Mouse (Mus musculus): ENCODE results near the gene Padi1. TPM values are rescaled to one million over a fixed set of nuclear protein-coding genes. Genes with fewer than 3 reads are reported as not detected.

Padi1 gene
- polyA plus RNA-seq, 1 experiment from 2014 or later, result 0.12 TPM

Other genes with a start within 250 kb of the Padi1 start
- gene Arhgef10l, start 179.8 kb downstream of the Padi1 start, polyA plus RNA-seq (2014; fragmentation: Nextera tagmentation; extraction: Ambion mirVana), result 18.7 and 24.6 TPM in 2 replicates
- gene Rcc2, start 145.2 kb downstream of the Padi1 start, polyA plus RNA-seq (2014; fragmentation: Nextera tagmentation; extraction: Ambion mirVana), result 21.2 and 21.5 TPM in 2 replicates
- gene Padi6, start 103.1 kb downstream of the Padi1 start, polyA plus RNA-seq (2014; fragmentation: Nextera tagmentation; extraction: Ambion mirVana), result not detected in 2 replicates
- gene Padi4, start 71.5 kb downstream of the Padi1 start, polyA plus RNA-seq (2014; fragmentation: Nextera tagmentation; extraction: Ambion mirVana), result 0.12 and 0.18 TPM in 2 replicates
- gene Padi3, start 35.1 kb downstream of the Padi1 start, polyA plus RNA-seq (2014; fragmentation: Nextera tagmentation; extraction: Ambion mirVana), result not detected in 2 replicates
- gene Padi2, start 60.6 kb upstream of the Padi1 start, polyA plus RNA-seq (2014; fragmentation: Nextera tagmentation; extraction: Ambion mirVana), result 1.1 and 1.7 TPM in 2 replicates
- gene Sdhb, start 115.4 kb upstream of the Padi1 start, polyA plus RNA-seq (2014; fragmentation: Nextera tagmentation; extraction: Ambion mirVana), result 456 and 524 TPM in 2 replicates
- 162 and 173 TPM in 2 replicates for gene Atp13a2, start 141.1 kb upstream of the Padi1 start, polyA plus RNA-seq (2014; fragmentation: Nextera tagmentation; extraction: Ambion mirVana)
- 142 and 169 TPM in 2 replicates for gene Mfap2, start 164.6 kb upstream of the Padi1 start, polyA plus RNA-seq (2014; fragmentation: Nextera tagmentation; extraction: Ambion mirVana)
- 7.2 and 7.4 TPM in 2 replicates for gene Crocc, start 214.8 kb upstream of the Padi1 start, polyA plus RNA-seq (2014; fragmentation: Nextera tagmentation; extraction: Ambion mirVana)
- gene Necap2, start 232.6 kb upstream of the Padi1 start, polyA plus RNA-seq (2014; fragmentation: Nextera tagmentation; extraction: Ambion mirVana), result 38.4 and 43.3 TPM in 2 replicates
- 0.24 TPM in 1 of 2 replicates, not detected in the other for gene Spata21, start 242.6 kb upstream of the Padi1 start, polyA plus RNA-seq (2014; fragmentation: Nextera tagmentation; extraction: Ambion mirVana)

All from midbrain, embryonic 14.5 days (tissue).